Mouse (Mus musculus): ENCODE data around the gene Fopnl. TPM values are rescaled to one million over a fixed set of nuclear protein-coding genes. Genes with fewer than 3 reads are reported as not detected.

Gene Fopnl
- polyA plus RNA-seq (2015; fragmentation: Nextera tagmentation; extraction: Ambion mirVana): 133 and 141 TPM in 2 replicates

DNA sequence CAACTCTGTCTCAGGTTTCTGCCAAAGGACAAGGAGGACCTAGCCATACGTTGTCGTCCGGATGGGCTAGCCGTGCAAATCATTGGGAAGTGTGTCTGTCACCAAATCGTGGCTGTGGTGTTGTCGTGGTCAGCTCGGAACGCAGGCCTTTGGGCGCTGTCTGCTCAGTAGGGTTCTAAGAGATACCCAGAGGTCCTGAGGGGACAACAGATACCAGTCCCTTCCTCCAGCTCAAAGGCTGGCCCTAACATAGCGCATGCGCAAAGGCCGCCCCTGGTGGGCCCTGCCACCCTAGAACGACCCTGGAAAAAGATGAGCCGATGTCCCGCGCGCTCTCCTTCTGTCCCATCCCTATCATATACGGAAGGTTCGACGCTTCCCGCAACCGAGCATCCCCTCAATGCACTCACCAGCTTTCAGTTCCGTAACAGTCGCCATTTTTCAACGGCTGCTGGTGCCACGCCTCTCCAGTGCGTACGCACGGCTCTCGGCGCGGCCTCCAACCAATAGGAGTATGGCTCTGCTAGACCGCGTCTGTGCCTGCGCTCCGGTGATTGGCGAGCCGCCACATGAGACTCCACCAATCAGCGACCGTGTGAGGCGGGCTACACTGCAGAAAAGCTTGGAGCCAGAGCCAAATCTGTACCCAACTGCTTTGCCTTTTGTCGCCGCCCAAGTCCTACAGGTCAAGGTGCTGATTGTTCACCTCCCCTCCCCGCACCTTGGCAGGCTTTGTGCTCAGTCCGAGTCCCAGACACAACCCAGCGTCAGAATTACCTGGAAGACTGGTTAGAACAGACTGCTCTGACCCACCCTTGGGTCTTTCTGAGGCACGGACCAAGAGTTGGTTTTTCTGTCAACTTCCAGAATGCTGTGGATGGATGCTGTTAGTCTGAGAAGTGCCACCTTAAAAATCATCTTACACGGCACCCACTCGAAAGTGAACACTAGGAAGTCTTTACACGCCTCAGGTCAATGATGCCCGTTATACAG, at the start of gene Fopnl:
TSS of gene Fopnl (minus strand) at position 522 of the 993 bp plus-strand sequence.

DNA sequence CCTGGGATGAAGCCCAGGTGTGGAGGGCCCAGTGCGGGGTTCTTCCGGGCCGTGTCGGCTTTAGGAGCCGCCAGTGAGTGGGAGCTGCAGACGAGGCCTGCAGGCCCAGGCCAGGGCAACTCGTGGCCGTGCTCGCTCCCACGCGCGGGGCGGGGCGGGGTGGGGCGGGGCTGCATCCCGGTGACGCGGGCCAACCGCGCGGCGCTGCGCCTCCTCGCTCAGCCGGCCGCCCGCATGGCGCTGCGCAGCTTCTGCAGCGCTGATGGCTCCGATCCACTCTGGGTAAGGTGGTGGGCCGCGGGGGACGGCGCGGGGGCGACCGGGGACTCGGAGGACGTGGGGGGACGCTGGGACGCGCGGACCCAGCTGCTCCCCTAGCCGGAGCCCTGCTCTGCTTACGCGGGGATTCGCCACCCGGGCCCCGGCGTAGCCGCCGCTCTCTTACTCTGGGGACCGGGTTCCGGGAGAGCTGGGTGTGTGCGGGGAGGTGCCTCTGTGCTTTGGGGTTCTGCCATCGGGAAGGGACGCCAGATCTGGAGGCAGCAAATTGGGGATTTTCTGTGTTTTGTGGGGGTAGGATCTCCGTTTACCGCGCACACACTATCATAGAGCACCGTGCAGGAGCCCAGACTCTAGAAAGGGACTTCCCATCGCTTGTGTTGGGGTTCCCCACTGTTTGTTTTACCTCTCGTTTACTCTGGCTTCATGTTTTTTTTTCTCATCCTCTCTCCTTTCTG, 44.3 kb upstream of the Fopnl start, which contains the start of gene Abcc1:
TSS of gene Abcc1 (plus strand) at position 197 of the 737 bp plus-strand sequence.

DNA sequence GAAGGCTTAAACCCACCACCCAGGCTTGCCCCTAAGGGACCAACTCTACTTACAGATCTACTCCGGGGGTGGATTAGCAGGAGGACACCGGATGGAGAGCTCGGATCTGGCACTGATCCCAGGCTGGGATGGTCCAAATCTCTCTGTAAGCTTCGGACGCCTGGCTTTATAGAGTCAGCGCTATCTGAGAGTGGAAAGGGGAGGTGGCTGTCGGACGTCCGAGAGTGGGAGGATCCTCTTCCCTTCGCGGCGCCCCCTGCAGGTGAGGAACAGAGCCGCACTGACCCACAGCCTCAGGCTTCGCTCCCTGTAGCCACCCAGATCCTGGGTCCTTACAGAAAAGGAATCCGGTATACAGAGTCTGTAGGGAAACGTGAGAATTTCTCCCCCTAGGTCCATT, 26.0 kb downstream of the Fopnl start, which contains the start of gene Myh11:
TSS of gene Myh11 (minus strand) at position 150 of the 400 bp plus-strand sequence.

Other genes starting within 250 kb of the Fopnl start
- 33.4 and 41.1 TPM in 2 replicates for gene Nde1, start 154.1 kb downstream of the Fopnl start, polyA plus RNA-seq (2015; fragmentation: Nextera tagmentation; extraction: Ambion mirVana)
- gene Marf1, start 154.1 kb downstream of the Fopnl start, polyA plus RNA-seq (2015; fragmentation: Nextera tagmentation; extraction: Ambion mirVana): 5.9 and 6.6 TPM in 2 replicates
- 1,910 and 2,291 TPM in 2 replicates for gene Myh11, start 26.0 kb downstream of the Fopnl start, polyA plus RNA-seq (2015; fragmentation: Nextera tagmentation; extraction: Ambion mirVana)
- gene Abcc1, start 44.2 kb upstream of the Fopnl start, polyA plus RNA-seq (2015; fragmentation: Nextera tagmentation; extraction: Ambion mirVana): 13.4 and 14.0 TPM in 2 replicates
- gene A630010A05Rik, start 244.9 kb upstream of the Fopnl start, polyA plus RNA-seq (2015; fragmentation: Nextera tagmentation; extraction: Ambion mirVana): not detected in 2 replicates